Mouse (Mus musculus) cerebellum, adult 2 months (tissue): ENCODE measurements around the gene Prkab1.

Experiments used
- CTCF ChIP-seq: fragments of 200-500 bp; IDR thresholded peaks from 2 replicates; pipeline ENCODE4 v1.5.1; 2011; ENCODE audit warnings: low read depth, mild to moderate bottlenecking, control low read depth, low read length, moderate library complexity, borderline replicate concordance; ENCODE audit not compliant: insufficient read depth
- POLR2A ChIP-seq: fragments of 200-500 bp; IDR thresholded peaks from 2 replicates; pipeline ENCODE4 v1.6.1; 2011; ENCODE audit warnings: low read length, control low read depth, borderline replicate concordance; ENCODE audit not compliant: insufficient read depth

GRCm38 (mm10) chr5:115985101-115985500 lies 39.2 kb downstream of the Prkab1 start:
- TF ChIP-seq POLR2A = no peak
- TF ChIP-seq CTCF = no peak
